Mouse (Mus musculus): ENCODE measurements around the gene Ptms. TPM values are rescaled to one million over a fixed set of nuclear protein-coding genes. Genes with fewer than 3 reads are reported as not detected.

Gene Ptms
- polyA plus RNA-seq, 1 experiment: 2,310 TPM

- WGBS: 1% methylated on average over 48 of the region's 48 CpGs
- no peak for DNase-seq
- Histone ChIP-seq H3K4me1 (ENCODE audit: control insufficient read depth, insufficient read depth, low read length) (peaks cover 4% of the 10 kb centered on the region; the same call in 1 of the 2 replicates), H3K4me3 (replicated peaks; ENCODE audit: extremely low read depth, low read depth, low read length) (peak overlapping the region; percentile 84)
- TF ChIP-seq POLR2A (IDR thresholded peaks at IDR 0.05; ENCODE audit: borderline replicate concordance, extremely low read depth, low read depth, low read length) (no peak), CTCF (IDR thresholded peaks at IDR 0.05; ENCODE audit: insufficient read depth, low read length) (peak; percentile 35; the same call in 1 of the 2 replicates)
These were observed 11.8 kb upstream of the Ptms start for GRCm38 (mm10) chr6:124931525-124932313.

DNA sequence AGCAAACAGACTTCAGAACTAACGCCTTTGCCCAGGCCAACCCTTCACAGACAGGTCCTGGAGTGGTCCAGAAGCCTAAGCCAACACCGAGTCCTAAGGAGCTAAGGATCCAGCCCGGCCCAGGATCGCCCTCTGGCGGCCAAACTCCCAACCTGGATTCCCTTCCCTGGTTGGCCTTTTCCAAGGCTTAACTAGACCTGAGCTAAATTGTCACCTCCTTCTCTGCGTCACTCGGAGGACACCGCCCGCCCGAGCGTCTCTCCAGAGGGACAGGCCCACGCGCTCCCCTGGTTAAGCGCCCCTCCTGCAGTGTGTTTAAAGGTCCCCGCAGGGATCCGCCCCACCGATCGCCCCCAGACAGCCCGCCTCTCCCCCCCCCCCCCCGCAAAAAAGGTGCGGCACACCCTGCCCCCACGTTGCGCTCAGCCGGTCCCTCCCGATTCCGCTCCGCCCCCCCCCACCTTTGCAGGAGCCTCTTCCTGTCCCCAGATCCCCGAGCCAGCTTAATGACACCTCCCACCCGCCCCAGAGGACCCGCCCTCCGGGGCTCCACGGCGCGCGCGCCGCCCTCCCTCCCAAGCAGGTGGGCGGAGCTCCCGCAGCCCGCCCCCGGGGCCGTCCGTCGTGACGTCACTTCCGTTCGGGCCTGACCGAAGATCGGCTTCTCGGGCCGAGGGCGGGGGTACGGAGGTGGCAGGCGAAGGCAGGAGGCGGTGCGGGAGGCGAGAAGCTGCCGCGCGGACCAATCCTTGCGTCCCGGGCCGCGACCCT, 11.0 kb upstream of the Ptms start, which contains the start of gene Mlf2:
Mlf2 (plus strand) TSS at position 633 of the 771 bp plus-strand sequence.
- TF ChIP-seq CTCF (IDR thresholded peaks at IDR 0.05; ENCODE audit: insufficient read depth, low read length) (peak; percentile 87), POLR2A (IDR thresholded peaks at IDR 0.05; ENCODE audit: borderline replicate concordance, extremely low read depth, low read depth, low read length) (peak; percentile 77)
- DNase-seq: peak; percentile 99
- Histone ChIP-seq H3K4me1 (ENCODE audit: control insufficient read depth, insufficient read depth, low read length) (peaks cover 7% of the 10 kb centered on the region), H3K4me3 (replicated peaks; ENCODE audit: extremely low read depth, low read depth, low read length) (peak within 1 kb of the TSS; percentile 84)
- under 1% methylated on average over 51 of the region's 64 CpGs for WGBS

- 42% methylated on average over 1 of the region's 1 CpGs for WGBS
- TF ChIP-seq CTCF (IDR thresholded peaks at IDR 0.05; ENCODE audit: insufficient read depth, low read length): no peak
- Histone ChIP-seq H3K4me3 (replicated peaks; ENCODE audit: extremely low read depth, low read depth, low read length) (peak overlapping the region; percentile 55), H3K4me1 (ENCODE audit: control insufficient read depth, insufficient read depth, low read length) (peaks cover 11% of the 10 kb centered on the region)
- DNase-seq: no peak
These were observed 10.3 kb upstream of the Ptms start for GRCm38 (mm10) chr6:124930231-124930630.

- 0 out of 2 replicates have a peak, but pooled peaks have one; percentile 20 for TF ChIP-seq POLR2A (IDR thresholded peaks at IDR 0.05; ENCODE audit: borderline replicate concordance, extremely low read depth, low read depth, low read length)
- TF ChIP-seq CTCF (IDR thresholded peaks at IDR 0.05; ENCODE audit: insufficient read depth, low read length): no peak
- peak; percentile 65 for DNase-seq
- 18% methylated on average over 5 of the region's 5 CpGs for WGBS
- peak overlapping the region; percentile 62 for H3K4me3 ChIP-seq (replicated peaks; ENCODE audit: extremely low read depth, low read depth, low read length)
- peaks cover 13% of the 10 kb centered on the region; the same call in 1 of the 2 replicates for H3K4me1 ChIP-seq (ENCODE audit: control insufficient read depth, insufficient read depth, low read length)
These were observed 6.0 kb upstream of the Ptms start for GRCm38 (mm10) chr6:124925941-124926340.

DNA sequence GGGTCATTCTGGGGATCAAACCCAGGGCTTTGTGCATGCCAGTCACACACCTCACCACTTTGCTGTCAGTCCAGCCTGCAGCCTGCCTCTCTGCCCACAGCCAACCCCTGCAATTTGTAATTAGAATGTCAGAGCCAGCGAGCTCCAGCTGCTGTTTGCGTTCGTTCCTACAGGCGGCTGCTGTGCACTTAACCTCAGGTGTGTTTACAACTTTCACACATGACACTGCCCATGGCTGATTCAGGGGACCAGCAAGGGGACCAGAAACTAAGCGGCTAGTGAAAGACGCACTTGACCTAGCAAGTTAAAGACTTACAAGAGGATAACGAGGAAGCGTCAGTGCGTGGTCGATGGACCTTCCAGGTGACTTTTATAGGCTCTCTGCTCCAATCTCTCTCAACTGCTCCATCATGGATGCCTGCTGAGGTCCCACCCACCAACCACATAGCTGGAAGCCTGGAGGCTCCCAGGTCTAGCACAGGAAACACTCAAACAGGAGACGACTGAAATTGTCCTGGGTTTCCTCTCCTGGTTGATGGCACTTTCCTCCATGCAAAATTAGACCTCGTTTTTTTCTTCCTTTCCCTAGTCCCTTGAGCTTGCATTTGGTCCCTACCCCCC, 5.4 kb upstream of the Ptms start:
- H3K4me3 ChIP-seq (replicated peaks; ENCODE audit: extremely low read depth, low read depth, low read length): peak overlapping the region; percentile 62
- 0 out of 2 replicates have a peak, but pooled peaks have one; percentile 10 for TF ChIP-seq POLR2A (IDR thresholded peaks at IDR 0.05; ENCODE audit: borderline replicate concordance, extremely low read depth, low read depth, low read length)
- TF ChIP-seq CTCF (IDR thresholded peaks at IDR 0.05; ENCODE audit: insufficient read depth, low read length): no peak
- peaks cover 17% of the 10 kb centered on the region for H3K4me1 ChIP-seq (ENCODE audit: control insufficient read depth, insufficient read depth, low read length)
- no peak for DNase-seq
- 34% methylated on average over 12 of the region's 12 CpGs for WGBS

DNA sequence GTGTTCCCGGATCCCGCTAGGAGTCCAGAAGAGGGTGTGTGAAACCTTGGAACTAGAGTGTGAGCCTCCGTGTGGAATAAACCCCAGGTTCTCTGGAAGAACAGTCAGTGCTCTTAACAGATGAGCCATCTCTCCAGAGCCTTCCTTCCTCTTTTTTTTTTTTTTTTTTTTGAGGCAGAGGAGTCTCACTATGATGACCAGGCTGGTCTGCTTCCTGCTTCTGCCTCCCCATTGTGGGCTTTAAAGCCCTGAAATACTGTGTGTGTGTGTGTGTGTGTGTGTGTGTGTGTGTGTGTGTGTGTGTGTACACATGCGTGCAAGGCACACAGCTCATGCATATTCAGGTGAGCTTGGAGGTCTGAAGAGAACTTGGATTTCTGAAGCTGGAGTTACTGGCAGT, 1.6 kb upstream of the Ptms start:
- H3K4me3 ChIP-seq (replicated peaks; ENCODE audit: extremely low read depth, low read depth, low read length): no peak overlapping the region
- no peak for DNase-seq
- H3K4me1 ChIP-seq (ENCODE audit: control insufficient read depth, insufficient read depth, low read length): peaks cover 17% of the 10 kb centered on the region
- TF ChIP-seq CTCF (IDR thresholded peaks at IDR 0.05; ENCODE audit: insufficient read depth, low read length) (no peak), POLR2A (IDR thresholded peaks at IDR 0.05; ENCODE audit: borderline replicate concordance, extremely low read depth, low read depth, low read length) (no peak)
- 41% methylated on average over 4 of the region's 4 CpGs for WGBS

GRCm38 (mm10) chr6:124920318-124921085, 599 bp upstream of the Ptms start:
- peaks cover 22% of the 10 kb centered on the region for H3K4me1 ChIP-seq (ENCODE audit: control insufficient read depth, insufficient read depth, low read length)
- no peak for DNase-seq
- TF ChIP-seq CTCF (IDR thresholded peaks at IDR 0.05; ENCODE audit: insufficient read depth, low read length) (no peak), POLR2A (IDR thresholded peaks at IDR 0.05; ENCODE audit: borderline replicate concordance, extremely low read depth, low read depth, low read length) (no peak)
- 28% methylated on average over 9 of the region's 9 CpGs for WGBS
- H3K4me3 ChIP-seq (replicated peaks; ENCODE audit: extremely low read depth, low read depth, low read length): no peak overlapping the region

DNA sequence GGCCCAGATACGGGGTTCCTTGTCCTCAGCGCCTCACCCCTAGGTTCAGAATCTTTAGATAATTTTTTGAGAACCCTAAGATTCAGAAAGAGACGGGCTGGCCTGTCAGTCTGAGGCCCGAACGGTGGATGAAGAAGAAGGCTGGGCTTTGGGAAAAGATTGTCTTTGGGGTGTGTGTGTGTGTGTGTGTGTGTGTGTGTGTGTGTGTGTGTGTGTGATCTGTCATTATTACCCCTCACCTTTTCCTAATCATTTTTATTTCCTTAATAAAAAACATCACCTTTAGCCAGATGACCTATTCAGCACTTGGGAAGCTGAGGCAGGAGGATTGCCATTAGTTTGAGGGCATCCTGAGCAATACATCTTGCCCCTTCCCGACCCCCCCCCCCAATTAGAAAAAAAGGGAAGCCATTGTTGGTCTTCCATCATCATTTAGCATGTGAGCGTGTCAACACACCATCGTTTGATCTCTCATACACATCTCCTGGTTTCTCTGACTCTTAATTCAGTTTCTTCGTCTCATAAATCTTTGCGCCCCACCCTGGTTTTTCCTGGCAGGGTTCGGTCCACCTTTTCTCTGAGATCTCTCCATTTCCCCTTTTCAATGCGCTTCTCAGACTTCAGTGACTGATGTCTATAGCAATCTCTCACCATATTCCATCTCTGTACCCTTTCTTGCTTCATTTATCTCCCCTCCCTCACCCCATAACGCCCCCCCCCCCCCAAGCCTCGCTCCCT, 844 bp downstream of the Ptms start:
- no peak for DNase-seq
- H3K4me3 ChIP-seq (replicated peaks; ENCODE audit: extremely low read depth, low read depth, low read length): peak overlapping the region; percentile 51
- peaks cover 19% of the 10 kb centered on the region for H3K4me1 ChIP-seq (ENCODE audit: control insufficient read depth, insufficient read depth, low read length)
- TF ChIP-seq CTCF (IDR thresholded peaks at IDR 0.05; ENCODE audit: insufficient read depth, low read length): no peak
- no peak for TF ChIP-seq POLR2A (IDR thresholded peaks at IDR 0.05; ENCODE audit: borderline replicate concordance, extremely low read depth, low read depth, low read length)
- 20% methylated on average over 14 of the region's 14 CpGs for WGBS
